Mouse (Mus musculus) B cell, adult 2 months (primary cell): ENCODE measurements around the gene Prkab2.
A peak's percentile ranks its signal among the peaks of the same experiment; 100 is the strongest.

Source experiments
- DNase-seq, 2 experiments: peaks; one replicate each; pipeline ENCODE4 v3.0.0; 2022

Prkab2 gene

GRCm38 (mm10) chr3:97657655-97658411 is at the start of gene Prkab2:
Gene Prkab2 (plus strand): TSS chr3:97658193.
- peak; percentile 99 to 100 for DNase-seq

GRCm38 (mm10) chr3:97609201-97609844 is 48.7 kb upstream of the Prkab2 start:
- peak; percentile 76 to 78 for DNase-seq

GRCm38 (mm10) chr3:97609845-97610410 is 48.1 kb upstream of the Prkab2 start, which contains the start of gene Chd1l:
Gene Chd1l (minus strand): TSS chr3:97610203.
- DNase-seq: peak; percentile 94 to 96

GRCm38 (mm10) chr3:97611021-97611420 is 47.0 kb upstream of the Prkab2 start:
- no peak for DNase-seq

- DNase-seq: no peak
These were observed 42.8 kb upstream of the Prkab2 start for GRCm38 (mm10) chr3:97615154-97615553.

- no peak for DNase-seq
These were observed 42.1 kb upstream of the Prkab2 start for GRCm38 (mm10) chr3:97615933-97616332.

GRCm38 (mm10) chr3:97617091-97617825 is 40.7 kb upstream of the Prkab2 start:
- DNase-seq: no peak

- no peak for DNase-seq
These were observed 40.1 kb upstream of the Prkab2 start for GRCm38 (mm10) chr3:97617899-97618298.

- no peak for DNase-seq
These were observed 37.3 kb upstream of the Prkab2 start for GRCm38 (mm10) chr3:97620657-97621056.

GRCm38 (mm10) chr3:97624611-97625010 is 33.4 kb upstream of the Prkab2 start:
- DNase-seq: no peak

- no peak for DNase-seq
These were observed 30.1 kb upstream of the Prkab2 start for GRCm38 (mm10) chr3:97627893-97628292.

GRCm38 (mm10) chr3:97628391-97629001 is 29.5 kb upstream of the Prkab2 start, which contains the start of gene Fmo5:
Gene Fmo5 (plus strand): TSS chr3:97628804.
- peak; percentile 73 to 75 for DNase-seq

GRCm38 (mm10) chr3:97629941-97630340 is 28.1 kb upstream of the Prkab2 start:
- DNase-seq: no peak

GRCm38 (mm10) chr3:97630746-97631145 is 27.2 kb upstream of the Prkab2 start:
- DNase-seq: no peak

GRCm38 (mm10) chr3:97631258-97631860 is 26.6 kb upstream of the Prkab2 start:
- DNase-seq: no peak

GRCm38 (mm10) chr3:97633456-97633855 is 24.5 kb upstream of the Prkab2 start:
- DNase-seq: no peak

GRCm38 (mm10) chr3:97634288-97634761 is 23.7 kb upstream of the Prkab2 start:
- DNase-seq: no peak

- DNase-seq: no peak
These were observed 16.6 kb upstream of the Prkab2 start for GRCm38 (mm10) chr3:97641396-97641795.

- DNase-seq: no peak
These were observed 16.0 kb upstream of the Prkab2 start for GRCm38 (mm10) chr3:97642001-97642400.

GRCm38 (mm10) chr3:97648518-97648917 is 9.5 kb upstream of the Prkab2 start:
- no peak for DNase-seq

GRCm38 (mm10) chr3:97649022-97649421 is 9.0 kb upstream of the Prkab2 start:
- no peak for DNase-seq

GRCm38 (mm10) chr3:97649469-97649868 is 8.5 kb upstream of the Prkab2 start:
- DNase-seq: no peak
